Comparison of ENCODE assay signal across 24 mouse cellular contexts in genomic region chr7:97313364-97313995, GRCm38 (mm10). TPM values are rescaled to one million over a fixed set of nuclear protein-coding genes. Genes with fewer than 3 reads are reported as not detected.
A peak's percentile ranks its signal among the peaks of the same experiment; 100 is the strongest.
DNase-seq lines count a peak whose midpoint lies in the region; ATAC-seq lines count a peak whose summit lies in the region.
"Had no signal": no experiment of that assay in that cellular context is flagged by ENCODE, and none has a peak within 500 bp of the region (broad histone marks: within the 10 kb centered on the region; RNA-seq: fewer than 3 reads in every experiment).

No protein-coding gene starts in this region.

- no peak overlapping the region for H3K4me3 ChIP-seq in heart, embryonic 10.5 days
- no peak overlapping the region for H3K4me3 ChIP-seq in kidney, embryonic 16.5 days (ENCODE audit: low read length)
- no peak overlapping the region for H3K4me3 ChIP-seq in midbrain, embryonic 11.5 days (ENCODE audit: low read depth, low read length)
- no peak overlapping the region for H3K4me3 ChIP-seq in midbrain, embryonic 10.5 days
- H3K4me3 ChIP-seq: forebrain, embryonic 12.5 days; forebrain, embryonic 15.5 days; heart, adult 2 months; hindbrain, embryonic 12.5 days; hindbrain, embryonic 15.5 days had no signal

- peak; percentile 74 for DNase-seq in heart, adult 11 months
- no peak for DNase-seq in heart, embryonic 10.5 days (ENCODE audit: low spot score)
- DNase-seq in kidney, adult 11 months, result no peak
- peak; percentile 61 for DNase-seq in midbrain, embryonic 11.5 days (ENCODE audit: low spot score, missing footprints)
- DNase-seq in midbrain, embryonic 10.5 days (ENCODE audit: low spot score), result no peak
- DNase-seq in thymus, postnatal 4 days, result peak; percentile 5
- no peak for DNase-seq in thymus, postnatal 0 days (ENCODE audit: low spot score)
- DNase-seq: adrenal gland, postnatal 10 days; adrenal gland, postnatal 36 days; B cell, adult 2 months; cerebellum, adult 18-20 months; cerebellum, adult 9-10 months; cerebellum, postnatal 14 days; gastrocnemius, postnatal 25 days had no signal

- no peaks in the 10 kb centered on the region for H3K27me3 ChIP-seq in heart, embryonic 10.5 days (ENCODE audit: insufficient read depth, poor library complexity, severe bottlenecking)
- no peaks in the 10 kb centered on the region for H3K27me3 ChIP-seq in kidney, embryonic 16.5 days (ENCODE audit: insufficient read depth, low read length)
- no peaks in the 10 kb centered on the region for H3K27me3 ChIP-seq in midbrain, embryonic 11.5 days (ENCODE audit: control insufficient read depth, insufficient read depth, low read length)
- H3K27me3 ChIP-seq in midbrain, embryonic 10.5 days (ENCODE audit: low read depth, poor library complexity, severe bottlenecking), result no peaks in the 10 kb centered on the region
- H3K27me3 ChIP-seq: CH12.LX; forebrain, embryonic 12.5 days; forebrain, embryonic 15.5 days; hindbrain, embryonic 12.5 days; hindbrain, embryonic 15.5 days; Patski had no signal

- H3K9ac ChIP-seq in kidney, embryonic 16.5 days (replicated peaks; ENCODE audit: low read length), result no peak overlapping the region
- no peak overlapping the region for H3K9ac ChIP-seq in midbrain, embryonic 11.5 days (ENCODE audit: low read length)
- H3K9ac ChIP-seq: forebrain, embryonic 12.5 days; forebrain, embryonic 15.5 days; hindbrain, embryonic 12.5 days; hindbrain, embryonic 15.5 days had no signal

- ATAC-seq in kidney, embryonic 16.5 days (ENCODE audit: low FRiP score, low TSS enrichment), result peak; percentile 20; the same call in 1 of the 2 replicates
- no peak for ATAC-seq in midbrain, embryonic 11.5 days (ENCODE audit: low FRiP score)
- ATAC-seq: forebrain, embryonic 15.5 days; Patski had no signal

- H3K4me2 ChIP-seq in kidney, embryonic 16.5 days (replicated peaks; ENCODE audit: low read depth, low read length), result no peak overlapping the region
- H3K4me2 ChIP-seq in midbrain, embryonic 11.5 days, result no peak overlapping the region
- H3K4me2 ChIP-seq: forebrain, embryonic 12.5 days; forebrain, embryonic 15.5 days; heart, embryonic 11.5 days; hindbrain, embryonic 12.5 days; hindbrain, embryonic 15.5 days had no signal

- no peaks in the 10 kb centered on the region for H3K9me3 ChIP-seq in heart, embryonic 10.5 days
- peaks cover 2% of the 10 kb centered on the region; the same call in 1 of the 2 replicates for H3K9me3 ChIP-seq in kidney, embryonic 16.5 days (ENCODE audit: low read length)
- no peaks in the 10 kb centered on the region for H3K9me3 ChIP-seq in midbrain, embryonic 11.5 days (ENCODE audit: control insufficient read depth, low read length)
- no peaks in the 10 kb centered on the region for H3K9me3 ChIP-seq in midbrain, embryonic 10.5 days (replicated peaks)
- H3K9me3 ChIP-seq: forebrain, embryonic 12.5 days; forebrain, embryonic 15.5 days; G1E; hindbrain, embryonic 12.5 days; hindbrain, embryonic 15.5 days had no signal

- WGBS in heart, embryonic 10.5 days, result 73% methylated on average over 7 of the region's 7 CpGs
- WGBS in kidney, embryonic 16.5 days, result 60% methylated on average over 7 of the region's 7 CpGs
- 81% methylated on average over 7 of the region's 7 CpGs for WGBS in midbrain, embryonic 11.5 days
- 80% methylated on average over 7 of the region's 7 CpGs for WGBS in midbrain, embryonic 10.5 days

- H3K27ac ChIP-seq in heart, embryonic 10.5 days, result no peak overlapping the region
- no peak overlapping the region for H3K27ac ChIP-seq in kidney, embryonic 16.5 days (ENCODE audit: low read length)
- H3K27ac ChIP-seq in midbrain, embryonic 11.5 days (ENCODE audit: low read depth, low read length), result no peak overlapping the region
- H3K27ac ChIP-seq in midbrain, embryonic 10.5 days (replicated peaks), result no peak overlapping the region
- H3K27ac ChIP-seq: forebrain, embryonic 12.5 days; forebrain, embryonic 15.5 days; heart, adult 2 months; hindbrain, embryonic 12.5 days; hindbrain, embryonic 15.5 days had no signal

- H3K4me1 ChIP-seq in heart, embryonic 10.5 days, result no peaks in the 10 kb centered on the region
- H3K4me1 ChIP-seq in kidney, embryonic 16.5 days (ENCODE audit: insufficient read depth, low read length), result no peaks in the 10 kb centered on the region
- no peaks in the 10 kb centered on the region for H3K4me1 ChIP-seq in midbrain, embryonic 11.5 days (ENCODE audit: control insufficient read depth, insufficient read depth, low read length)
- no peaks in the 10 kb centered on the region for H3K4me1 ChIP-seq in midbrain, embryonic 10.5 days
- H3K4me1 ChIP-seq: forebrain, embryonic 12.5 days; forebrain, embryonic 15.5 days; hindbrain, embryonic 12.5 days; hindbrain, embryonic 15.5 days had no signal

- peaks cover 43% of the 10 kb centered on the region for H3K36me3 ChIP-seq in heart, embryonic 10.5 days
- peaks cover 21% of the 10 kb centered on the region for H3K36me3 ChIP-seq in kidney, embryonic 16.5 days (ENCODE audit: insufficient read depth, low read length)
- peaks cover 3% of the 10 kb centered on the region for H3K36me3 ChIP-seq in midbrain, embryonic 11.5 days (ENCODE audit: control insufficient read depth, insufficient read depth, low read length)
- H3K36me3 ChIP-seq in midbrain, embryonic 10.5 days, result peaks cover 54% of the 10 kb centered on the region

RNA-seq across cellular contexts. Expression of gene Usp35, which starts 18.3 kb away (rescaled TPM):
- 1.1 and 2.3 TPM in 2 replicates for polyA plus RNA-seq in heart, embryonic 10.5 days (2016; fragmentation: Nextera tagmentation; extraction: Ambion mirVana)
- 1.3 and 1.7 TPM in 2 replicates for polyA plus RNA-seq in kidney, embryonic 16.5 days (2015; fragmentation: Nextera tagmentation; extraction: Ambion mirVana)
- polyA plus RNA-seq in midbrain, embryonic 11.5 days (2014; fragmentation: Nextera tagmentation; extraction: Ambion mirVana), result 2.5 and 2.9 TPM in 2 replicates
- 1.5 and 1.7 TPM in 2 replicates for polyA plus RNA-seq in midbrain, embryonic 10.5 days (2016; fragmentation: Nextera tagmentation; extraction: Ambion mirVana)
- 3.1 and 4.2 TPM in 2 replicates for polyA plus RNA-seq in thymus, postnatal 0 days (2015; fragmentation: Nextera tagmentation; extraction: Ambion mirVana)

RNA-seq across cellular contexts. Expression of gene Kctd21, which starts 18.6 kb away (rescaled TPM):
- 4.1 and 4.6 TPM in 2 replicates for polyA plus RNA-seq in heart, embryonic 10.5 days (2016; fragmentation: Nextera tagmentation; extraction: Ambion mirVana)
- polyA plus RNA-seq in kidney, embryonic 16.5 days (2015; fragmentation: Nextera tagmentation; extraction: Ambion mirVana), result 4.7 and 5.4 TPM in 2 replicates
- 4.6 and 5.8 TPM in 2 replicates for polyA plus RNA-seq in midbrain, embryonic 11.5 days (2014; fragmentation: Nextera tagmentation; extraction: Ambion mirVana)
- 4.4 and 5.3 TPM in 2 replicates for polyA plus RNA-seq in midbrain, embryonic 10.5 days (2016; fragmentation: Nextera tagmentation; extraction: Ambion mirVana)
- 1.4 and 1.6 TPM in 2 replicates for polyA plus RNA-seq in thymus, postnatal 0 days (2015; fragmentation: Nextera tagmentation; extraction: Ambion mirVana)

RNA-seq across cellular contexts. Expression of gene Alg8, which starts 57.9 kb away (rescaled TPM):
- 47.3 and 53.4 TPM in 2 replicates for polyA plus RNA-seq in heart, embryonic 10.5 days (2016; fragmentation: Nextera tagmentation; extraction: Ambion mirVana)
- 43.6 and 49.3 TPM in 2 replicates for polyA plus RNA-seq in kidney, embryonic 16.5 days (2015; fragmentation: Nextera tagmentation; extraction: Ambion mirVana)
- 37.1 and 38.1 TPM in 2 replicates for polyA plus RNA-seq in midbrain, embryonic 11.5 days (2014; fragmentation: Nextera tagmentation; extraction: Ambion mirVana)
- polyA plus RNA-seq in midbrain, embryonic 10.5 days (2016; fragmentation: Nextera tagmentation; extraction: Ambion mirVana), result 52.3 and 58.3 TPM in 2 replicates
- 31.7 and 35.8 TPM in 2 replicates for polyA plus RNA-seq in thymus, postnatal 0 days (2015; fragmentation: Nextera tagmentation; extraction: Ambion mirVana)

Comparison
In these comparisons a context has a peak if more than half of its experiments do, and no peak if none do; other contexts are left out.
1. DNase-seq: peak in heart, adult 11 months (single experiment), midbrain, embryonic 11.5 days (single experiment) and thymus, postnatal 4 days (single experiment); none in heart, embryonic 10.5 days (single experiment), kidney, adult 11 months (single experiment), midbrain, embryonic 10.5 days (single experiment) and thymus, postnatal 0 days (single experiment).